Mouse (Mus musculus) ES-Bruce4 (cell line): ENCODE data around the gene Mgarp. TPM values are rescaled to one million over a fixed set of nuclear protein-coding genes. Genes with fewer than 3 reads are reported as not detected.
"Not testable (repeated sequence)": the region's sequence is repeated elsewhere in the genome, so short reads cannot be mapped to it uniquely, and the experiment has no call there.

Experiments used
- H3K27ac ChIP-seq: 2 replicates; pipeline ENCODE4 v1.5.1; 2012; ENCODE audit warnings: low read length, inconsistent platforms; ENCODE audit not compliant: insufficient read depth
- H3K27me3 ChIP-seq: 2 replicates; pipeline ENCODE4 v1.6.1; 2012; ENCODE audit warnings: mild to moderate bottlenecking, low read length, inconsistent platforms; ENCODE audit not compliant: control insufficient read depth, poor library complexity, insufficient read depth, severe bottlenecking
- H3K36me3 ChIP-seq: 2 replicates; pipeline ENCODE4 v1.6.1; 2012; ENCODE audit warnings: inconsistent platforms, mild to moderate bottlenecking, low read length, moderate library complexity; ENCODE audit not compliant: control insufficient read depth, poor library complexity, insufficient read depth, severe bottlenecking
- H3K4me1 ChIP-seq: one replicate; pipeline ENCODE4 v1.8.1; 2011; ENCODE audit warnings: low read length; ENCODE audit not compliant: control insufficient read depth, insufficient read depth
- H3K4me3 ChIP-seq: 2 replicates; pipeline ENCODE4 v1.5.1; 2011; ENCODE audit warnings: low read depth, mild to moderate bottlenecking, low read length
- H3K9ac ChIP-seq: 2 replicates; pipeline ENCODE4 v1.6.1; 2012; ENCODE audit warnings: low read depth, mild to moderate bottlenecking, inconsistent platforms; ENCODE audit not compliant: poor library complexity, severe bottlenecking
- H3K9me3 ChIP-seq: replicated peaks from 2 replicates; pipeline ENCODE4 v1.6.1; 2012; ENCODE audit warnings: mild to moderate bottlenecking, low read length, inconsistent platforms; ENCODE audit not compliant: control insufficient read depth, poor library complexity, insufficient read depth, severe bottlenecking
- CTCF ChIP-seq: IDR thresholded peaks from one replicate; pipeline ENCODE4 v1.8.1; 2011; ENCODE audit warnings: low read depth, low read length
- EP300 ChIP-seq: IDR thresholded peaks from 2 replicates; pipeline ENCODE4 v1.6.1; 2011; ENCODE audit warnings: low read depth, low read length; ENCODE audit not compliant: insufficient read depth
- POLR2A ChIP-seq: IDR thresholded peaks from one replicate; pipeline ENCODE4 v1.8.1; 2011; ENCODE audit warnings: low read length; ENCODE audit not compliant: insufficient read depth
- polyA plus RNA-seq: library from polyadenylated mRNA; stranded (reverse); fragments of >200 nt; gene quantifications from 2 replicates; pipeline ENCODE4 v1.2.4, GENCODE M21; 2011; ENCODE audit warnings: low read depth; ENCODE audit not compliant: missing spikeins, insufficient read depth, insufficient read length

The Mgarp gene
- polyA plus RNA-seq, 1 experiment = 9.8 TPM

DNA sequence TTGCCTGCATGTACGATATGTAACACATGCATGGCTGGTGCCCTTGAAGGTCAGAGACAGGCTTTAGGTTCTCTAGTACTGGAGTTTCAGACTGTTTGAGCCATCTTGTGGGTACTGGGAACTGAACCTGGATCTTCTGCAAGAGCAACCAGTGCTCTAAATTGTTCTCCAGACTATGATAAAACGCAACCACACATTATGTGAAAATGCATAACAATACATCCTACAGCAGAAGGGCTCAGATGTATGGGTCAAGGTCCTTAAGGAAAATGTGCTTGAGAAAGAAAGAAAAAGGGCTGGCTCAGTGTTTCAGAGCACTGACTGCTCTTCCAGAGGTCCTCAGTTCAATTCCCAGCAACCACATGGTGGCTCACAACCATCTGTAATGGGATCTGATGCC is 2.9 kb downstream of the Mgarp start:
- Histone ChIP-seq H3K9ac (no peak overlapping the region), H3K4me1 (peaks cover 4% of the 10 kb centered on the region), H3K4me3 (no peak overlapping the region), H3K36me3 (no peaks in the 10 kb centered on the region), H3K27me3 (no peaks in the 10 kb centered on the region), H3K27ac (no peak overlapping the region), H3K9me3 (no peaks in the 10 kb centered on the region)
- TF ChIP-seq EP300 = no peak

DNA sequence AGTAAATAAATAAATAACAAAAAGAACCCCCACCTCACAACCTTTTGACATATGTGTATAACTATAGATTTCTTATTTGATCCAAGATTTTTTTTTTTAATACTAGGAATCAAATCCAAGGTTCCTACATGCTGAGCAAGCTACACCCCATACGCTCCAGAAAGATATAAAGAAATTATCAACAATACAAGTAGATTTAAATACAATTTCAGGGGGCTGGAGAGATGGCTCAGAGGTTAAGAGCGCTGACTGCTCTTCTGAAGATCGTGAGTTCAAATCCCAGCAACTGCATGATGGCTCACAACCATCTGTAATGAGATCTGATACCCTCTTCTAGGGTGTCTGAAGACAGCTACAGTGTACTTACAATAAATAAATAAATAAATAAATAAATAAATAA is 3.5 kb downstream of the Mgarp start:
- not testable (repeated sequence) for H3K9ac ChIP-seq, H3K27ac ChIP-seq, H3K4me3 ChIP-seq, H3K4me1 ChIP-seq, H3K36me3 ChIP-seq, H3K9me3 ChIP-seq, H3K27me3 ChIP-seq

DNA sequence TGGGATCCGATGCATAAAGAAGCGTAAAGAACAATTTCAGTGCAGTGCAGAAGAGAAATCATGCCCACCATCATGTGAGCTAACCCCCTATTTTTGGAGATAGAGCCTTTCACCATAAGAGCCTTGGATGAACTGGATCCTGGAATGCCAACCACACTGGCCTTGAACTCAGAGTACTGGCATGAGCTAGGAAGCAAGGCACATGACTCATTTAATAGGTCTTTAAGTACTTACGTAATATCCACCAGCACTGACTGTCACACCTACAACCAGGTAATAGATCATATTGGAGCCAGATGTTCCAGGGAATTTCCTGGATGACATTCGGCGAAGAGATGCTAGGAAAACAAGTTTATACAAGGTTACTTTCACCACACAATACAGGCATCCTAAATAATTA is 4.9 kb downstream of the Mgarp start:
- H3K27ac ChIP-seq = no peak overlapping the region
- no peaks in the 10 kb centered on the region for H3K27me3 ChIP-seq
- no peak for TF ChIP-seq CTCF
- H3K36me3 ChIP-seq = no peaks in the 10 kb centered on the region
- H3K4me3 ChIP-seq = no peak overlapping the region
- H3K9ac ChIP-seq = no peak overlapping the region
- no peaks in the 10 kb centered on the region for H3K9me3 ChIP-seq
- H3K4me1 ChIP-seq = peaks cover 2% of the 10 kb centered on the region

DNA sequence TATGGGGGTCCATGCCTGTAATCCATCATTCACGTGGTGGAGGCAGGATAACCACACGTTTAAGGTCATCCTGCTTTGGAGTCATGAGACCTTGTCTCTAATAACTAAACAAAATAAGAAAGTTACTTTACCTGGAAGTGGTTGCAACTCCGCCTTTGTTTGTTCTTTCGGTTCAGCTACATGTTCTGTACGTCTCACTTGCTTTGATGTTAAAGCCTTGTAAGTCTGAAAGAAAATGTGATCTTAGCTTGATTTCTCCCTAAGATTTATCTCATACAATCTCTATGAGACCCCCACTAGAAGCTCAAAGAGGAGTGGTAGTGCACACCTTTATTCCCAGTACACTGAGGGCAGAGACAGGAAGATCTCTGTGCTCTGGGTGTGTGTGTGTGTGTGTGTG is 5.4 kb downstream of the Mgarp start:
- Histone ChIP-seq H3K4me3 (no peak overlapping the region), H3K4me1 (peaks cover 2% of the 10 kb centered on the region), H3K27me3 (no peaks in the 10 kb centered on the region), H3K27ac (no peak overlapping the region), H3K9me3 (no peaks in the 10 kb centered on the region), H3K36me3 (no peaks in the 10 kb centered on the region), H3K9ac (no peak overlapping the region)
- no peak for TF ChIP-seq EP300
- TF ChIP-seq CTCF = no peak
- TF ChIP-seq POLR2A = no peak

DNA sequence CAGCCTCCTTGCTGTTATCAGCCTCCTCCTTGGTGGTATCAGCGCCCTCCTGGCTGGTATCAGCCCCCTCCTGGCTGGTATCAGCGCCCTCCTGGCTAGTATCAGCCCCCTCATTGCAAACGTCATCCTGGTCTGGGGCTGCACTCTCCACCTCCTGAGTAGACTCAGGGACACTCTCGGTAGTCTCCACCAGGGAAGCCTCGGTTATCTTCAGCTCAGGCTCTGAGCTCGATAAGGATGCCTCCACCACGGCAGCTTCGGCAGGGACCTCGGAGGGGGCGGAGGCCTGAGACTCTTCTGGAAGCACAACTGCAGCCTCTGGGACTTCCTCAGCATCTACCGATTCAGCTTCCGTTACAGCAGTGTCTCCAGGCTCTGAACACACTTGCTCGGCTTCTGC is 7.6 kb downstream of the Mgarp start:
- H3K4me3 ChIP-seq = no peak overlapping the region
- H3K27me3 ChIP-seq = no peaks in the 10 kb centered on the region
- no peak overlapping the region for H3K9ac ChIP-seq
- H3K9me3 ChIP-seq = no peaks in the 10 kb centered on the region
- H3K27ac ChIP-seq = no peak overlapping the region
- TF ChIP-seq EP300 (no peak), POLR2A (no peak), CTCF (no peak)
- H3K4me1 ChIP-seq = no peaks in the 10 kb centered on the region
- H3K36me3 ChIP-seq = no peaks in the 10 kb centered on the region

DNA sequence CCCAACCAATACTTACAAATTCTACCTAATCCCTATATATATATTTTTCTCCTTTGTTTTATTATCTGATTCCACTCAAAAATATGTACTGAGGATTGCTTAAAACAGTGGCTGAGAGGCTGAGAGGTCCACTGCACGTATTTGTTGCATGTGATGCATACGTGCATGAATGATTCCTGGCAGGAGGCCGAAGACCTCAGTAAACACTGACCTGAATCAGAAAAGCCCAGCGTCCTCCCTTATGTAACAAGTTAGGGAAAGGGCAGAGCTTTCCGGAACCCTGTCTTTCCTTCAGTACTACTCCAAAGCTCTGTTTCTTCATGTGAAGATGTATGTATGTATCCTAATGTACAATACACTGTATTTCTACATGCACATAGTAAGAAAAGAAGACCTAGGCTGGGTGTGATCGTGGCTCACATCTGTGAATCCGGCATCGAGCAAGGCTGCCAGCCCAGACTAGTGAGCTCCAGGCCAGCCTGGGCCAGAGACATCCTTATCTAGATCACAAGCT is 8.6 kb downstream of the Mgarp start:
- no peak overlapping the region for H3K27ac ChIP-seq
- TF ChIP-seq CTCF (no peak), POLR2A (no peak), EP300 (no peak)

DNA sequence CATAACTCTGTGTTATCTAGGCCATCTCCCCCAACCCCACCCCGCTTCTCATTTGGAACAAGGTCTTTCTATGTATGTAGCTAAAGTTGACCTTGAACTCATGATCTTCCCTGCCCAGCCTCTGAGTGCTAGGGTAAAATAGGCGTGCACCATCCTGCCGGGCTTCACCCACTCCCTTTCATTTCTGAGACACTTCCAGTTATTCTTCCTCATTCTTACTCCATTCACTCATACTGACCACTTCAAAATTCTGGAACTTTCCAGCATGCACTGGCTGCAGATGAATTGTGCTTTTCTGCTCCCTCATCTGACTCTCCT is 9.4 kb downstream of the Mgarp start:
- no peak for TF ChIP-seq POLR2A
- no peak for TF ChIP-seq CTCF
- no peak for TF ChIP-seq EP300
- no peaks in the 10 kb centered on the region for H3K27me3 ChIP-seq
- H3K9me3 ChIP-seq = no peaks in the 10 kb centered on the region
- no peak overlapping the region for H3K9ac ChIP-seq
- no peaks in the 10 kb centered on the region for H3K36me3 ChIP-seq
- no peaks in the 10 kb centered on the region for H3K4me1 ChIP-seq
- no peak overlapping the region for H3K4me3 ChIP-seq
- no peak overlapping the region for H3K27ac ChIP-seq

More for the DNA sequence above, 8.6 kb downstream of the Mgarp start:
- no peaks in the 10 kb centered on the region for H3K9me3 ChIP-seq
- H3K36me3 ChIP-seq = no peaks in the 10 kb centered on the region
- H3K4me3 ChIP-seq = no peak overlapping the region
- no peak overlapping the region for H3K9ac ChIP-seq
- no peaks in the 10 kb centered on the region for H3K4me1 ChIP-seq
- no peaks in the 10 kb centered on the region for H3K27me3 ChIP-seq
